Mouse (Mus musculus) urinary bladder, postnatal 4 days (tissue): ENCODE measurements at regions not wholly inside any gene's neighbourhood (a gene's known extent, or its start where the extent isn't known, plus 50 kb on each side); places are given as distances from the start of the nearest gene placed in this dataset.

ENCODE experiments used
- DNase-seq, 2 experiments: peaks; one replicate each; pipeline ENCODE4 v3.0.0; 2021 to 2022; ENCODE audit warnings: low spot score in 2 of 2

- DNase-seq: no peak
Observed at GRCm38 (mm10) chr4:142641069-142641468, 401.9 kb upstream of the Kazn start.

- no peak for DNase-seq
Observed at GRCm38 (mm10) chr4:142639340-142639733, 400.1 kb upstream of the Kazn start.

- DNase-seq: no peak
Observed at GRCm38 (mm10) chr4:142638733-142639339, 399.6 kb upstream of the Kazn start.

GRCm38 (mm10) chr4:142638057-142638456 is 398.9 kb upstream of the Kazn start:
- no peak for DNase-seq

- no peak for DNase-seq
Observed at GRCm38 (mm10) chr4:142634398-142634797, 395.2 kb upstream of the Kazn start.

- DNase-seq: no peak
Observed at GRCm38 (mm10) chr4:142633667-142634350, 394.6 kb upstream of the Kazn start.

- DNase-seq: no peak
Observed at GRCm38 (mm10) chr4:142626503-142627194, 387.4 kb upstream of the Kazn start.

- DNase-seq: no peak
Observed at GRCm38 (mm10) chr4:142625456-142625855, 386.3 kb upstream of the Kazn start.

GRCm38 (mm10) chr4:142622151-142622861 is 383.1 kb upstream of the Kazn start:
- no peak for DNase-seq

- no peak for DNase-seq
Observed at GRCm38 (mm10) chr4:142619396-142619795, 380.2 kb upstream of the Kazn start.

GRCm38 (mm10) chr4:142618770-142619169 is 379.6 kb upstream of the Kazn start:
- DNase-seq: no peak

GRCm38 (mm10) chr4:142617676-142618075 is 378.5 kb upstream of the Kazn start:
- DNase-seq: no peak

- DNase-seq: no peak
Observed at GRCm38 (mm10) chr4:142616901-142617300, 377.7 kb upstream of the Kazn start.

- no peak for DNase-seq
Observed at GRCm38 (mm10) chr4:142605098-142605497, 365.9 kb upstream of the Kazn start.

GRCm38 (mm10) chr4:142597214-142597613 is 358.0 kb upstream of the Kazn start:
- DNase-seq: no peak

GRCm38 (mm10) chr4:142589084-142589741 is 350.0 kb upstream of the Kazn start:
- no peak for DNase-seq

- no peak for DNase-seq
Observed at GRCm38 (mm10) chr4:142588418-142589083, 349.4 kb upstream of the Kazn start.

GRCm38 (mm10) chr4:142587345-142588035 is 348.3 kb upstream of the Kazn start:
- no peak for DNase-seq

- DNase-seq: no peak
Observed at GRCm38 (mm10) chr4:142578536-142578935, 339.3 kb upstream of the Kazn start.

- no peak for DNase-seq
Observed at GRCm38 (mm10) chr4:142577519-142577918, 338.3 kb upstream of the Kazn start.

GRCm38 (mm10) chr4:142574528-142574927 is 335.3 kb upstream of the Kazn start:
- no peak for DNase-seq
